Mouse (Mus musculus) gastrocnemius, postnatal 25 days (tissue): ENCODE results near the gene 1600014C10Rik. TPM values are rescaled to one million over a fixed set of nuclear protein-coding genes. Genes with fewer than 3 reads are reported as not detected.

Source experiments
- DNase-seq: peaks from one replicate; pipeline ENCODE4 v3.0.0; 2022
- total RNA-seq, 2 experiments: library from RNA; stranded (reverse); gene quantifications; 1 replicate in 1 of 2; 2 replicates in 1 of 2; pipeline ENCODE4 v1.2.3; 2021

1600014C10Rik gene
- total RNA-seq, 2 experiments from 2014 or later = 21.2 to 23.0 TPM

- peak; percentile 81 for DNase-seq
Measured at GRCm38 (mm10) chr7:38183709-38184417, 846 bp downstream of the 1600014C10Rik start.

GRCm38 (mm10) chr7:38184418-38184745, 1.4 kb downstream of the 1600014C10Rik start:
- DNase-seq = no peak

GRCm38 (mm10) chr7:38184786-38185185, 1.8 kb downstream of the 1600014C10Rik start:
- no peak for DNase-seq

- no peak for DNase-seq
Measured at GRCm38 (mm10) chr7:38186861-38187260, 3.8 kb downstream of the 1600014C10Rik start.

- DNase-seq = no peak
Measured at GRCm38 (mm10) chr7:38187796-38188195, 4.8 kb downstream of the 1600014C10Rik start.

- no peak for DNase-seq
Measured at GRCm38 (mm10) chr7:38188281-38189075, 5.5 kb downstream of the 1600014C10Rik start.

GRCm38 (mm10) chr7:38189136-38189982, 6.3 kb downstream of the 1600014C10Rik start:
- DNase-seq = no peak

- DNase-seq = no peak
Measured at GRCm38 (mm10) chr7:38190056-38190835, 7.2 kb downstream of the 1600014C10Rik start.

GRCm38 (mm10) chr7:38191146-38191545, 8.1 kb downstream of the 1600014C10Rik start:
- DNase-seq = no peak

- DNase-seq = no peak
Measured at GRCm38 (mm10) chr7:38191571-38191970, 8.6 kb downstream of the 1600014C10Rik start.

GRCm38 (mm10) chr7:38199907-38200605, 17.0 kb downstream of the 1600014C10Rik start:
- DNase-seq = no peak

GRCm38 (mm10) chr7:38200606-38201289, 17.7 kb downstream of the 1600014C10Rik start:
- peak; percentile 72 for DNase-seq

- no peak for DNase-seq
Measured at GRCm38 (mm10) chr7:38201290-38201658, 18.3 kb downstream of the 1600014C10Rik start.

GRCm38 (mm10) chr7:38204314-38204713, 21.3 kb downstream of the 1600014C10Rik start:
- no peak for DNase-seq

GRCm38 (mm10) chr7:38205801-38206200, 22.8 kb downstream of the 1600014C10Rik start:
- no peak for DNase-seq

- DNase-seq = no peak
Measured at GRCm38 (mm10) chr7:38206564-38206963, 23.5 kb downstream of the 1600014C10Rik start.

GRCm38 (mm10) chr7:38208969-38209368, 26.0 kb downstream of the 1600014C10Rik start:
- no peak for DNase-seq

- DNase-seq = peak; percentile 62
Measured at GRCm38 (mm10) chr7:38209478-38210152, 26.6 kb downstream of the 1600014C10Rik start.

GRCm38 (mm10) chr7:38212651-38213062, 29.6 kb downstream of the 1600014C10Rik start:
- peak; percentile 42 for DNase-seq
